Mouse (Mus musculus) gastrocnemius, adult 2 months (tissue): ENCODE results near the gene Bcl9l. TPM values are rescaled to one million over a fixed set of nuclear protein-coding genes. Genes with fewer than 3 reads are reported as not detected.

ENCODE experiments used
- DNase-seq: peaks from one replicate; pipeline ENCODE4 v3.0.0; 2022
- H3K27ac ChIP-seq: fragments of 200-600 bp; 2 replicates; pipeline ENCODE4 v1.8.1; 2022; ENCODE audit warnings: mild to moderate bottlenecking
- H3K4me3 ChIP-seq: fragments of 200-600 bp; 2 replicates; pipeline ENCODE4 v1.8.1; 2022; ENCODE audit warnings: mild to moderate bottlenecking, moderate library complexity
- CTCF ChIP-seq: fragments of 200-600 bp; IDR thresholded peaks from 2 replicates; pipeline ENCODE4 v1.8.1; 2022; ENCODE audit warnings: antibody characterized with exemption, mild to moderate bottlenecking, moderate library complexity
- intact Hi-C: fragments of 180-260 bp; cut with DNase I; formaldehyde crosslinking; loops from one replicate; pipeline ENCODE4 v1.15.1; 2025
- total RNA-seq, 2 experiments: library from RNA; stranded (reverse); gene quantifications; 2 replicates each; pipeline ENCODE4 v1.2.3; 2021

Bcl9l gene
- total RNA-seq, 2 experiments from 2014 or later, result 38.3 to 43.6 TPM

- H3K27ac ChIP-seq, result peak overlapping the region; percentile 97
- H3K4me3 ChIP-seq, result peak overlapping the region; percentile 100
- intact Hi-C loops, result no loop called here
- no peak for TF ChIP-seq CTCF
- DNase-seq, result no peak
Observed at GRCm38 (mm10) chr9:44485105-44485515, 2.5 kb downstream of the Bcl9l start.

- intact Hi-C loops, result no loop called here
- TF ChIP-seq CTCF, result no peak
- peak; percentile 73 for DNase-seq
Observed at GRCm38 (mm10) chr9:44485516-44486161, 3.0 kb downstream of the Bcl9l start.

GRCm38 (mm10) chr9:44486335-44486734 is 3.7 kb downstream of the Bcl9l start:
- no peak for TF ChIP-seq CTCF
- DNase-seq, result peak; percentile 80
- Histone ChIP-seq H3K27ac (peak overlapping the region; percentile 97), H3K4me3 (peak overlapping the region; percentile 100)
- intact Hi-C loops, result no loop called here

More at GRCm38 (mm10) chr9:44485516-44486161, 3.0 kb downstream of the Bcl9l start:
- H3K27ac ChIP-seq, result peak overlapping the region; percentile 97
- H3K4me3 ChIP-seq, result peak overlapping the region; percentile 100

- intact Hi-C loops, result no loop called here
- H3K4me3 ChIP-seq, result peak overlapping the region; percentile 100
- H3K27ac ChIP-seq, result peak overlapping the region; percentile 97
- TF ChIP-seq CTCF, result no peak
- peak; percentile 81 for DNase-seq
Observed at GRCm38 (mm10) chr9:44486741-44487421, 4.3 kb downstream of the Bcl9l start.

- DNase-seq, result peak; percentile 92
- peak overlapping the region; percentile 97 for H3K27ac ChIP-seq
- H3K4me3 ChIP-seq, result peak overlapping the region; percentile 100
- TF ChIP-seq CTCF, result no peak
- intact Hi-C loops, result no loop called here
Observed at GRCm38 (mm10) chr9:44487441-44487840, 4.8 kb downstream of the Bcl9l start.

GRCm38 (mm10) chr9:44488416-44488815 is 5.8 kb downstream of the Bcl9l start:
- intact Hi-C loops, result no loop called here
- DNase-seq, result peak; percentile 49
- H3K27ac ChIP-seq, result peak overlapping the region; percentile 97
- no peak for TF ChIP-seq CTCF
- peak overlapping the region; percentile 100 for H3K4me3 ChIP-seq

- DNase-seq, result peak; percentile 77
- TF ChIP-seq CTCF, result no peak
- intact Hi-C loops, result no loop called here
- Histone ChIP-seq H3K27ac (peak overlapping the region; percentile 97), H3K4me3 (peak overlapping the region; percentile 100)
Observed at GRCm38 (mm10) chr9:44488855-44489381, 6.3 kb downstream of the Bcl9l start.

- peak; percentile 69 for DNase-seq
- intact Hi-C loops, result no loop called here
- TF ChIP-seq CTCF, result no peak
- H3K4me3 ChIP-seq, result peak overlapping the region; percentile 100
- peak overlapping the region; percentile 97 for H3K27ac ChIP-seq
Observed at GRCm38 (mm10) chr9:44489651-44490085, 7.0 kb downstream of the Bcl9l start.

GRCm38 (mm10) chr9:44490086-44490967 is 7.7 kb downstream of the Bcl9l start:
- peak overlapping the region; percentile 100 for H3K4me3 ChIP-seq
- DNase-seq, result peak; percentile 53

GRCm38 (mm10) chr9:44491351-44491750 is 8.7 kb downstream of the Bcl9l start:
- TF ChIP-seq CTCF, result no peak
- DNase-seq, result no peak
- intact Hi-C loops, result no loop called here

More at GRCm38 (mm10) chr9:44490086-44490967, 7.7 kb downstream of the Bcl9l start:
- no peak for TF ChIP-seq CTCF
- H3K27ac ChIP-seq, result peak overlapping the region; percentile 97
- intact Hi-C loops, result no loop called here

GRCm38 (mm10) chr9:44492631-44493461 is 10.2 kb downstream of the Bcl9l start:
- Histone ChIP-seq H3K4me3 (peak overlapping the region; percentile 63), H3K27ac (peak overlapping the region; percentile 97)
- peak; percentile 88 for DNase-seq
- no peak for TF ChIP-seq CTCF
- intact Hi-C loops, result no loop called here

More at GRCm38 (mm10) chr9:44491351-44491750, 8.7 kb downstream of the Bcl9l start:
- Histone ChIP-seq H3K27ac (peak overlapping the region; percentile 97), H3K4me3 (no peak overlapping the region)
